Mouse (Mus musculus) urinary bladder, postnatal 4 days (tissue): ENCODE measurements around the gene Ube2m.
"Not testable (repeated sequence)": the region's sequence is repeated elsewhere in the genome, so short reads cannot be mapped to it uniquely, and the experiment has no call there.

Experiments
- DNase-seq, 2 experiments: peaks; one replicate each; pipeline ENCODE4 v3.0.0; 2021 to 2022; ENCODE audit warnings: low spot score in 2 of 2

The Ube2m gene

DNA sequence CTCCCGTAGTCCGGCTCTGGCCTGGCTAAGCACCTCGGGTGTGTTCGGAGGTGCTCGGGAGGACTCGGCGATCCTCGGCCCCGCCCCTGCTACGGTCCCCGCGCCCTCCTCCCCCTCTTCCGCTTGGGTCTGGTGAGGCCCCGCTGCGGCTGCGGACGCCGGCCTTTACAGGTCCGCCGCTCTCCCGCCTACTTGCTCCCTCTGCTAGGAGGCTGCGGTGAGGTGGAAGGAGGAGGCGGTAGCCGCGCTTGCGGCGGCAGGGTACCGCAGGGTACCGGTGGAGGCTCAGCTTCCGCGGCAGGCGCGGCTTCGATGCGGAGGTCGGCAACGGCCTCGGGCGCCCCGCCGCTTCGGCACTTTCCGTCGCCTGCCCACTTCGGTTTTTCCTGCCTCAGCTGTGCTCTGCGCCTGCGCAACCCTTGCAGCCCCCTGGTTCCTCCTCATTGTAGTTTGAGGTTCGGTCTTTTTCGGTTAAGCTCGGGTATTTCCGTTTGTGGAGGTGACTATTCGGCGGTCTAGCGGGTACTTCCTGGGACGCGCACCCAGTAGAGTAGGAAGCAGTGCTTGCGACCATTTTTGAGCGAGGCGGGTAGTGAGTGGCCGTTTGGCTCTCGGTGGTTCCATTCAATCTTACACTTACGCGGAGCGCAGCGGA, at the start of gene Ube2m:
Gene Ube2m, minus strand, starts transcription at position 375 of the 655 bp plus-strand sequence.
- DNase-seq: peak; percentile 98 to 99

DNA sequence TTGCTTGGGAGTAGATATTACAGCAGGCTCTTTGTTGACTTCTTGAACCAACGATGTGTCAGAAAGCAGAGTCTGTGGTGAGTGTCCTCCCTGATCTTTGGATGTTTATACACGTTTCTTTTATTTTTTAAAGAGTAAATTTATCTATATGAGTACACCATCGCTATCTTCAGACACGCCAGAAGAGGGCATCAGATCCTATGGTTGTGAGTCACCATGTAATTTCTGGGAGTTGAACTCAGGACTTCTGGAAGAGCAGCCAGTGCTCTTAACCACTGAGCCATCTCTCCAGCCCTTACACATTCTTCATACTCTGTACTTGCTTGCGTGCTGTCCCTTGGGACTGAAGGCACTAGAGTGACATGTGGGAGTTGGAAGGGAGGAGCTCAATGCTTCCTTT, 34.2 kb upstream of the Ube2m start:
- DNase-seq: no peak

DNA sequence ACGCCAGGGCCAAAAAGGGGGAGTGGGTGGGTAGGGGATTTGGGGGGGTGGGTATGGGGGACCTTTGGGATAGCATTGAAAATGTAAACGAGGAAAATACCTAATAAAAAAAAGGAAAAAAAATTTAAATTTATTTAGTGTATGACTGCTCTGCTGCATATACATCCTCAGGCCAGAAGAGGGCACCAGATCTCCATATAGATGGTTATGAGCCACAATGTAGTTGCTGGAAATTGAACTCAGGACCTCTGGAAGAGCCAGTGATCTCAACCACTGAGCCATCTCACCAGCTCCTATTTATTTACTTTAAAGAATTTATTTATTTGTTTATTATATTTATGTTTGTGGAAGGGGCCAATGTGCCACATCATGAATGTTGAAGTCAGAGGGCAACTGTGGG, 25.3 kb upstream of the Ube2m start:
- not testable (repeated sequence) for DNase-seq

DNA sequence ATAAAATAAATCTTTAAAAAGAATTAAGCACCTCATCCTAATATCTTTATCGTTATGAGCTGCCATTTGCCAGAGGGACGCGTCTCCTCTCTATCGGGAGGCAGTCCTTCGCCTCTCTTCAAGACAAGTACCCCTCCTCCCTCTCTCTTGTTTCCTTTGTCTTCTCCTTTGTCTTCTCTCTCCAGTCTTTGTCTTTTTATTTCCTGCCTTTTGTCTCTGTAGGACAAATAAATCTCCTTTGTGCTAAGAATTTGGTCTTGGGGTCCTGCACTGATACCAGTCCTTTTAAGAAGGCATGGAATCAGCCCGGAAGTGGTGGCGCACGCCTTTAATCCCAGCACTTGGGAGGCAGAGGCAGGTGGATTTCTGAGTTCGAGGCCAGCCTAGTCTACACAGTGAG, 21.5 kb upstream of the Ube2m start:
- no peak for DNase-seq

DNA sequence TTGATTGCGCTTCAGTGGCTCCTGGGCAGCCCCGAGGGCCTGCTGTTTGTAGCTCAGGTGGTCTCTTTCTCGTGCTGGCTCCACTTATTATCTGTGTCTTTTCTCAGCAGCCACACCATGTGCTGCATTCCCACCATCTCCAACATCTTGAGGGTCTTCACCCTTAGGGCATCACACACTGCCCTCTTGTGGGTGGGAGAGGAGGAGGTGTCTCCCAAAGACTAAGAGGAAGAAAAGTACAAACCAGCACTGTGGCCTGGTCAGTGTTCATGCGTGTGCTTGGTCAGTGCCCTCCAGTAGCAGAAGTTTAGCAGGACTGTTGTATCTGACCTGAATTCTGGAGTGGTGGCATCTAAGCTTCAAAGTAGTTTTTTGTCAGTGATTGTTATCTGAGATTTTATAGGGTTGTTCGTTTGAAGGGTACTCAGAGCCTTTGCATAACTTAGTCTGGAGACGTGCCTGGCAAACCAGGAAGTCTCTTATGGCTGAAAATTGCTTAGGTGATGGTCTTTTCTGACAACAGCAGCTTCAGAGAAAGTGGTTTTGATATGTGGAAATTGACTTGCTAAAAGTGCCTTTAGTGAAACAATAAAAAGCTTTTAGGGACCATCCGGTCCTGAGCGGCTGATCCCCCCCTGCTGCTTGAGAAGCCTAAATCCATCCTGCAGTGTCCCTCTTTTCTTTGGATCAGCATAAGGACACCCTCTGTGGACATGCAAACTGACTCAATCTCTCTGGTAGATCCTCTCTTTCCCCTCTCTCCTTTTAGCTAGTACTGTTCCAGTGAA, 19.0 kb upstream of the Ube2m start:
- peak; percentile 5 to 30 for DNase-seq

DNA sequence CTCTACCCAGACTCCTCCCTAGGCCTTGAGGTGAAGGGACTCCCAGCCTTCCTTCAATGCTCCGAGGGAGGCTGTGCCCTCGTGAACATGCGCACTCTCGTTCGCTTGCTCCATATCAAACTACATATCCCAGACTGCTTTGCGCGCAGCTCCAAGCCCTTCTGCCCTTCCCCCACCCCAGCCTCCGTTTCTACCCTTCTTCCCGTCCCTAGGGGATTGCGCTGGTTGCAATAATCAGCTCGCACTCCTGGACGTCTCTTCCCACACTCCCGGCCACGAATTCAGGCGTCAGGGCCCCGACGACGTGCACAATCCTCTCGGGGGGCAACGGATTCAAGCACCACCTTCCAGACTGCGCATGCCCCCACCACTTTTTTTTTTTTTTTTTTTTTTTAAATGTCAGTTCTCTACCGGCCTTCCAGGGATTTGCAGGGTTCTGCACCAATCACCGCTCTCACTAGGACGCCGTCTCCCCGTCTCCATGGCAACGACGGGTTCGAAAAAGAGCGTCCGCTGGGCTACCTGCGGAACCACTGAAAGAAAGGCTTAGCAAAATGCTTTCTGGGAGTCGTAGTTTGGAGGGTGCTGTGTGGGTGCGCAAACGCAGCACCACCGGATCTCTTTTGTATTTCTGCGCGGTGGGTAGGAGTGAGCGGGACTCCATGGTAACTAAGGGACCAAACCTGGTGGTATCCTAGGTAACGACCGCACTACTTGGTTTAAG, 16.4 kb upstream of the Ube2m start, which contains the start of gene Mzf1:
Gene Mzf1, minus strand, starts transcription at position 478 of the 724 bp plus-strand sequence.
- DNase-seq: peak; percentile 84 to 91

DNA sequence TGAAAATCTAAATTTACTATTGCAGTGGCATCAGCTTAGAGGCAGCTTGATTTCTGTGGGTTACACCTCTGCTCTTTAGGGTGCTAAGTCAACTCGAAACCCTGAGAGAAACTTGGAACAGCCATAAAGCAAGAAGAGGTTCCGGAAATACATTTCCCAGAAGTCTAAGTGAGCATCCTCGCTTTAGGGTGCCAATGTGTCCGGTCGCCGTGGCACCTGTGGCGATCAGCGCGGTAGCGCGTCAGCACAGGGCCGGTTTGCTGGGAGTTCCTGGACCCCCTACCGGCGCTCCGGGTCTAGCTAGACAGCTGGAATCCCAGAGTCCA, 15.8 kb upstream of the Ube2m start:
- DNase-seq: no peak

DNA sequence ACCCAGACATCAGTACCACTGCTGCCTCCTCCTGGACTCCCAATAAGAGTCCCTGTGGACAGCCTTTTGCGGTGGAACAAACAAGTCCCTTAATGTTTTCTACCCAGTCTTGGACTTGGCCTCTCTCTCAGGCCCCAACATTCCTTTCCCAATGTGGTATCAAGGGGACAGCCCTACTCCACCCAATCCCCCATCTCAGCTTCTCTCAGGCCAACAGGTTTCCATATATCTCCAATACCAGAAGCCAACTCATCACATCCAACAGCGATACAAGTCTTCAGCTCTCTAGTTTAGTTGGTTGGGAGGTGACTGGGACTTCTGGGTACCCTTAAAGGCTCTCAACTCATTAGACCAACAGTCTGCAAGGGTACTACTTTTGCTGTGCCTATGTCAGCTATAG, 15.4 kb upstream of the Ube2m start:
- no peak for DNase-seq

DNA sequence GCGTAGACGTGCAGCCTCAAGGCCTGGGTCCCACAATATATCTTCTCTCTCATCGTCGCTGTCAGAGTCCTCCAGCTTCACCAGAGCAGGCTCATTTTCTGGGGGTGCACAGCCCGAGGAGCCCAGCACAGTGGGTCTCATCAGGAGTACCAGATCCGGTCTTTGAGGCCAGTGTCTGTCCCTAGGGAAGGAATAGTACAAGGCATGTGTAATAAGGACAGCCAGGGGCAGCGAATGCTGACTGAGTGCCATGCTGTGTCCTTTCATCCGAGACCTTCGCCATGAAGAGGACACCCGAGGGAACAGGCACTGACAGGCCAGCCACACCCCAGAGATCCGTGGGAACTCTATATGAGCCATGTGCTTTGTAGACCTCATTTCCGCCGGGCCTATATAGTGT, 14.9 kb upstream of the Ube2m start:
- no peak for DNase-seq

DNA sequence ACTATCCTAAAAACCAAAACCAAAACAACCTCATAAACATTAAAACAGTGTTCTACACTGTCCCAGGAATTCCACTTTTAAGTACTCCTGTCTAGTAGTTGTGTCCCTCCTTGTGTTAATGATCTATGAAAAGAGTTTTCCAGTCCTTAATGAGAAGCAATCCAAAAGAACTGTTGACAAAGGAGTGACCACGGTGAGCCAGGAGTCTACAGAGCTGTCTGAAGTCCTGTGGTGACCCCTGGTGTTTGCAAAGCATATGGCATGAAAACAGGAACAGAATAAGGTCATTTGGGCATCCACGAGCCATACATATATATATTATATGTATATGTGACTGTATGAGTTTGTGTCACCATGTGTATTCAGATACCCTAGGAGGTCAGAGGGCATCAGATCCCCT, 8.0 kb upstream of the Ube2m start:
- DNase-seq: no peak

DNA sequence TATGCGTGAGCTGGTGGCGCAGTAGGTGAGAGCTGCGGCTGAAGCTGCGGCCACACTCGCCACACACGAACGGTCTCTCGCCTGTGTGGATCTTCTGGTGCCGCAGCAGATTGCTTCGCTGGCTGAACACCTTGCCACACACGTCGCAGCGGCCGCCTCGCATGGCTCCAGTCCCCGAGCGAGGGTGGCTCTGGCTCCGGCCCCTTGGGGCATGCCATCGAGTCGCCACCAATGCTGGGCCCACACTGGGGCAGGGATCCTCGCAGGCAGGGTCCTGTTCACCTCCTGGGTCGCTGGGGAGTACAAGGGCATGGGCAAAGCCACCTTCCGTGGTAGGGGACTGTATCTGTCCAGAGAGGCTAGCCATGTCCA, 6.2 kb upstream of the Ube2m start:
- DNase-seq: no peak

DNA sequence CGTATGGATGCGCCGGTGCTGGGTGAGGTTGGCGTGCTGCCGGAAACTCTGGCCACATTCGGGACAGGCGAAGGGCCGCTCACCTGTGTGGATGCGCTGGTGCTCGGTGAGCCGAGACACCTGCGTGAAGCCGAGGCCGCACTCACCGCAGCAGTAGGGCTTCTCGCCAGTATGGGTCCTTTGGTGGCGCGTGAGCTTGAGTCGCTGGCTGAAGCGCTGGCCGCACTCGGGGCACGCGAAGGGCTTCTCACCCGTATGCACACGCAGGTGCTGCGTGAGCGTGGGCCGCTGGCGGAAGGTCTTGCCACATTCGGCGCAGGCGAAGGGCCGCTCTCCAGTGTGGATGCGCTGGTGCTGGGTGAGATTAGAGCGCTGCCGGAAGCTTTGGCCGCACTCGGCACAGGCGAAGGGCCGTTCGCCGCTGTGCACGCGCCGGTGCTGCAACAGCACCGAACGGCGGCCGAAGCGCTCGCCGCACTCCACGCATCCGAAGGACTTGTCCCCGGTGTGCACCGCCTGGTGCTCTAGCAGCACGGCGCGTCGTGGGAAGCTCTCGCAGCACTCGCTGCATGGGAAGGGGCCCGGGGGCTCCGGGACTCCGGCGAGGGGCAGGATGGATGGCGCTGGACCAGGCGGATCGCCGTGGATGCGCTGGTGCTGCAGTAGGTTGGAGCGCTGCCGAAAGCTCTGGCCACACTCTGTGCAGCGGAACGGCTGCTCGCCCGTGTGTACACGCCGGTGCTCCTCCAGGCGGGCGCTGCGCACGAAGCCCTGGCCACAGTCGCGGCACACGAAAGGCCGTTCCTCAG, 5.6 kb upstream of the Ube2m start:
- DNase-seq: no peak

DNA sequence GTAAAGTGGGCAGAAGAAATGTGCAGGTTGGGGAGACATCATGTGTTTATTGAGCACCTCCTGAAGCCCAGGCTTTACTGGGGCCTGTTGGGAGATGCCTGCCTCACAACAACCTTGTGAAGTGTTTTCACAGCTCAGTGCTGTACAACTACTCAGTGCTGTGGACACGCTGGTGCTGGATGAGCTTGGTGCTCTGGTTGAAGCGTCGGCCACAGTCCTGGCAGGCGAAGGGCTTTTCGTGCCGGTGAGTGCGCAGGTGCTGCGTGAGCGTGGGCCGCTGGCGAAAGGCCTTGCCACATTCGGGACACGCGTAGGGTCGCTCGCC, 5.0 kb upstream of the Ube2m start:
- no peak for DNase-seq

DNA sequence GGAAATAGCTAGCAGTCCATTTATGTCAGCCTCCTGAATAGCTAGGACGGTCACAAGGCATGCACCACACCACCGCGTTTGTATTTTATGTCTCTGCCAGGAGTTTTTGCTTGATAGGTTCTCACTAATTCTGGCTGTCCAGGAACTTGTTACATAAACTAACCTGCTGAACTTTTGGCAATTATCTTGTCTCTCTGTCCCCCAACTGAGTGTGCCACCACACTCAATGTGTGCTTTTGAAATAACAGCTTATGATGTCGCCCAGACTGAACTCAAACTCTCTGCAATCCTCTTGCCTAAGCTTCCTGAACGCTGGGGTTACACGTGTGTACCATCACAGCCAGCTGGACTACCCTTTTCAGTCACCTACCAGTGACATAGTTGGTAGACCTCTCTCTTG, 4.4 kb upstream of the Ube2m start:
- DNase-seq: no peak

DNA sequence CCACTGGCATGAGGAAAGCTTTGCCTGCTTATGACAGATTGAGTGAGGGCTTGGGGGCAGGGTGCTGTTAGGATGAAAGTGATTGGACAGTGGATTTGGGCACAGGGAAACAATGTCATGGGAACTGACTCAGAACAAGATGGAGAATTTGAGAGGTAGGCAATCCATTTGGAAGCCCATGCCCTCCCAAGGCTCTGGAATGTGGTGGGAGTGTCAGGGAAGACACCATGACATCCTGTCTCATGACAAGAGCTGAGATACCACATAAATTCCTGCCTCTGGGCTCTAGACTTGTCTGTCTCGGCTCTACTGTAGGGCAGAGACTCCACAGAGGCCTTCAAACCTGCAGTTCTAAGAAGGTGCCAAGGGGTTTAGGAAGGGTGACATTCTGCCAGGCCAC, 3.2 kb upstream of the Ube2m start:
- DNase-seq: no peak

DNA sequence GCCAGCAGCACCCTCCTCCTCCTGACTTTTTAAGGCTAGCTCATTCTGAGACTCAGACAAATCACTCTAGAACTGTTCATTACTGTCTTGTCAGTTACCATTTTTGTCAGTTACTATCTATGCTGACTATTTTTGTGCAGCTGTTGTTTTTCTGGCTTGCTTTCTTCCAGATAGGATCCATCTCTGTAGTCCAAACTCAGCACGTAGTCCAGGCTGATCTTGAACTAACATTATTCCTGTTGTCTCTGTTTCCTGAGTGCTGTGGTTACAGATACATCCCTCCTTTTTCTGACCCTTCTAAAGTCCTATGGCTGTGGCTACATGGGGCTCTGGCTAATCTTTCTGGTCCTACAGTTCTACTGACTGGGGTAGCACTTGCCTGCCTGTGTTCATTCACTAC, 1.1 kb upstream of the Ube2m start:
- DNase-seq: no peak

DNA sequence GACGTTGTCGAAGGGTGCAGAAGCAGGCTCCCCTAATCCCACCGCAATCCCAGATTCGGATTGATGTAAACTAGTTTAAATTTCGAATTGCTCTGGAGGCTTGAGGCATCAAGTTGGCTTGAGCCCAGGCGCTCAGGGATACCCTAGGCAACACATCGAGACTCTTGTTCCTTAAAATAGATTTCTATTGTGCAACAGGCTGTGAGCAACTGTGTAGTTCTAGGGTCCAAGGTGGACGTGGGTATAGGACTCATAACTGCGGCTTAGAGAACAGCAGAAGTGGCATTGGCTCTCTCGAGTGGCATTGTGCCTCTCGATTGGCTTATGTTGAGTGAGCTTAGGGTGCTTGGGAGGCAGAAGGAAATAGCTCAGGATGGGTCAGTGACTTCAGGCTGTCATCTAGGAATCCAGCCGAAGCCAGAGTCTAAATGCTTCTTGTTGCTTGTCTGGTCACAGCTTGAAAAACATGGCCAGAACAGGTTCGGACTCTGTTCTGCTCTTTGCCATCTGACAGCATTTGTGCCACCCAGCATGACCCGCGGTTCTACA, 620 bp upstream of the Ube2m start:
- no peak for DNase-seq

DNA sequence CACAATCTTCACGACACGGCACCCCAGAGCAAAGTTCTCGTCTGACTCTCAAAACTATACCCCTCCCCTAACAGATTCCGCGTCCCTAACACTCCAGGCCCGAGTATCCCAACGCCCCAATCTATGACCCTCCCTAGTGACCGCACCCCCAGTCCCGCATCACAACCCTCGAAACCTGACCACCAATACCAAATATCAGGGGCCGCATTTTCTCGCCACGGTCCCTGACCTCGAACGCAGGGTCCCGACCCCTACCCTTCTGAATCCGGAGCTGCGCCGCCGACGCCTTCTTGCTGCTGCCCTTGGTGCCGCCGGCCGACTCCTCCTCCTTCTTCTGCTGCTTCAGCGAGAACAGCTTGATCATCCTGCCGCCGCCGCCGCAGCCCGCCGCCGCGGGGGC, 709 bp downstream of the Ube2m start:
- peak in 1 of 2 experiments; percentile 66 for DNase-seq

DNA sequence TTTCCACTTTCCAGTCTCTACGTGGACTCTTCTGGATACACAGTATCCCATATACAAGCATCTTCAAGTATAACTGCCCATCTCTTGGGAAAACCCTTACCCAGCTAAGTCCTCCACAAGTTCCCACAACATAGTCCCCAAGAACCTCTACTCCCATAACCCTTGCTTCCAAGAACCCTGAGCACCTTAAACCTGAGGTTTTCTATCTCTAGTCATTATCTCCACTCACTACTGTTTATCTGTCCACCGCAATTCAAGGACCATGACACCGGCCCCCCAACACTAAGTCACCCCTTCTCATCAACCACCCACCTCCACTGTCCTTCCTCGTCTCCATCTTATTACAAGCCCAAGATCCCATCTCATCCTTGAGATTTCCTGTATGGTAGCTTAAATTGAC, 1.3 kb downstream of the Ube2m start:
- no peak for DNase-seq

DNA sequence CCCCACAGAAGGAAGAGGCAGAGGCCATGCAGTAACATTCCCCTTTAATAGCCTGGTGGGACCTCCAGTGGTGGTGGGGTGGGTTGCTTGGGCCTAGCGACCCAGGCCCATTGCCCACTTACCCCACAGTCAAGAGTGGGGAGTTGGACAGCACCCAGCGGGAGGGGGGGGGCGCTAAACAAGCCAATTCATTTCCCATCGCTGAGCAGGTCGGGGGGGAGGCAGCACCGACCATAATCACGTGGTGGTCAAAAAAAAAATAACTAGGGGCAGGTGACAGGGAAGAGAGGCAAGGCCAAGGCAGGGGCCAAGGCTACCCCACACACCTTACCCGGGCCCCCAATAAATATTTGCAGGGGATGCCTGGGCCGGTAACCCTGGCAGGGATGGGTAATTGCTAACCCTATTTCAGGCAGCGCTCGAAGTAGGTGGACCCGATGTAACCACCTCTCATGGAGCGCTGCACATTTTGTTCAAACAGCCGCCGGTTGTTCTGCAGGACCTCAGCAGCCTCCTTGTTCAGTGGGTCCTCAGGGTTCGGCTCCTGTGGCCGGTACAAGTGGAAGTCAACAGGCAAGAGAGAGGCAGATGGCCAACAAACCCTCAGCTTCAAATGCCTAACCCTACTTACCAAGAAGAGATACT, 2.7 kb downstream of the Ube2m start:
- DNase-seq: no peak

DNA sequence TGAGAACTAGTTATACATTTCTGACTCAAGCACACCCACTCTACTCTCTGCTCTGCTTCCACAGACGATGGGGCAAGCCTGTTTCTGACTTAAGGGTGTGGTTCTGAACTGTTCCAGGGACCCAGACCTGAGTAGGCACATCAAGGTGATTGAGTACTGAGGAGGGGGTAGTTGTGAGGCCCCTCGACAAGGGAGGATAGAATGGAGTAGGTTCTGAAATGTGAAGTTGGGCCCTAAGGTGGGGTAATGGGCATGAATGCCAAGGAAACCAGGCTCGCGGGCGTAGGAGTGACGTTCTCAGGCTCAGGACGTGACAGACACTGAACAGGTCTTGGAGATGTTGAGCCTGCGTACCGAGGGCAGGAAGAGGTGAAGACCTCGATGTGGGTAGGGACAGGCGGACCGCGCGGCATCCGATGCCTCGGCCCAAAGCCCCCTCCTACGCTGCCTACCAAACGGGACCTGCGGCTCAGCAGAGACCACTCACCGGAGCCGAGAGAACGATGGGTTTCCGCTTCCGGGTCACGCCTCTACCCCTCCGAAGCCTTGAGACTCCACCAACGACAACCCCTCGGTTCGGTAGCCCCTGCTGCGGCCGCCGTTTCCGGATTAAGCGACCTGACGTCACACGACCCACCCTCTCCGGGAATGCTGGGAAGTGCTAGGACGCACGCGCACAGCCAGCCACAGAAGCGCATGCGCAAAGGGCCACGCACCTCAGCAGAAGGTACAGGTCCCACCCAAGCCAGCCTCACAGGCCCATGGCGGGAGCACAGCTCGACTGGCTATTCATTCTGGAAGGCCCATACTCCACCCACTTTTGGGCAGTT, 3.7 kb downstream of the Ube2m start, which contains the start of gene Chmp2a:
Gene Chmp2a, minus strand, starts transcription at position 660 of the 830 bp plus-strand sequence.
- peak; percentile 94 to 97 for DNase-seq
